9 mouse cellular contexts compared by ENCODE assay signal in genomic region chr9:119558119-119558854, GRCm38 (mm10). TPM values are rescaled to one million over a fixed set of nuclear protein-coding genes. Genes with fewer than 3 reads are reported as not detected.
A peak's percentile ranks its signal among the peaks of the same experiment; 100 is the strongest.
DNase-seq lines count a peak whose midpoint lies in the region; ATAC-seq and TF ChIP-seq lines count a peak whose summit lies in the region.
"Had no signal": no experiment of that assay in that cellular context is flagged by ENCODE, and none has a peak within 500 bp of the region (broad histone marks: within the 10 kb centered on the region; RNA-seq: fewer than 3 reads in every experiment).

No protein-coding gene starts in this region.

- H3K9ac ChIP-seq in kidney, embryonic 14.5 days (ENCODE audit: low read depth, low read length), result no peak overlapping the region
- no peak overlapping the region for H3K9ac ChIP-seq in embryonic facial prominence, embryonic 15.5 days
- no peak overlapping the region for H3K9ac ChIP-seq in liver, embryonic 13.5 days
- no peak overlapping the region for H3K9ac ChIP-seq in stomach, postnatal 0 days (ENCODE audit: low read length)

- no peak for ATAC-seq in kidney, embryonic 14.5 days (ENCODE audit: low FRiP score, low TSS enrichment)
- ATAC-seq in embryonic facial prominence, embryonic 15.5 days (ENCODE audit: insufficient number of reproducible peaks, low FRiP score, low TSS enrichment, low read depth), result peak; percentile 58; the same call in 1 of the 2 replicates
- no peak for ATAC-seq in liver, embryonic 13.5 days (ENCODE audit: low read depth)
- no peak for ATAC-seq in stomach, postnatal 0 days (ENCODE audit: low FRiP score, low TSS enrichment)

- H3K9me3 ChIP-seq in kidney, embryonic 14.5 days (ENCODE audit: control insufficient read depth, low read length), result no peaks in the 10 kb centered on the region
- H3K9me3 ChIP-seq in E14TG2a.4 (ENCODE audit: low read length), result no peaks in the 10 kb centered on the region
- no peaks in the 10 kb centered on the region for H3K9me3 ChIP-seq in embryonic facial prominence, embryonic 15.5 days (replicated peaks)
- no peaks in the 10 kb centered on the region for H3K9me3 ChIP-seq in liver, embryonic 13.5 days (replicated peaks)
- no peaks in the 10 kb centered on the region for H3K9me3 ChIP-seq in stomach, postnatal 0 days (ENCODE audit: control insufficient read depth, low read length)

- peaks cover 9% of the 10 kb centered on the region for H3K4me1 ChIP-seq in kidney, embryonic 14.5 days (ENCODE audit: control insufficient read depth, insufficient read depth, low read length)
- peaks cover 38% of the 10 kb centered on the region for H3K4me1 ChIP-seq in E14TG2a.4 (replicated peaks; ENCODE audit: low read depth, low read length)
- peaks cover 16% of the 10 kb centered on the region for H3K4me1 ChIP-seq in embryonic facial prominence, embryonic 15.5 days
- H3K4me1 ChIP-seq in liver, embryonic 13.5 days (replicated peaks), result no peaks in the 10 kb centered on the region; the same call in 1 of the 2 replicates
- H3K4me1 ChIP-seq in stomach, postnatal 0 days (replicated peaks; ENCODE audit: control insufficient read depth, insufficient read depth), result no peaks in the 10 kb centered on the region

- peak; percentile 20 to 45 for DNase-seq in kidney, adult 8-10 months
- peak; percentile 64 for DNase-seq in R1 (ENCODE audit: low read depth, low spot score)
- DNase-seq in liver, embryonic 13.5 days, result peak; percentile 2
- DNase-seq in stomach, postnatal 0 days (ENCODE audit: low spot score), result peak; percentile 73
- no peak for DNase-seq in left cerebral cortex, postnatal 36 days (ENCODE audit: low spot score in 2 of 2)

- WGBS in kidney, embryonic 14.5 days, result 28% methylated on average over 12 of the region's 12 CpGs
- WGBS in embryonic facial prominence, embryonic 15.5 days, result 20% methylated on average over 12 of the region's 12 CpGs
- WGBS in liver, embryonic 13.5 days (ENCODE audit: insufficient replicate concordance), result 16% methylated on average over 12 of the region's 12 CpGs
- WGBS in stomach, postnatal 0 days, result 22% methylated on average over 12 of the region's 12 CpGs

- H3K36me3 ChIP-seq in kidney, embryonic 14.5 days (ENCODE audit: control insufficient read depth, insufficient read depth, low read length), result no peaks in the 10 kb centered on the region
- no peaks in the 10 kb centered on the region for H3K36me3 ChIP-seq in E14TG2a.4 (ENCODE audit: insufficient read depth, low read length)
- H3K36me3 ChIP-seq in embryonic facial prominence, embryonic 15.5 days, result no peaks in the 10 kb centered on the region
- no peaks in the 10 kb centered on the region for H3K36me3 ChIP-seq in liver, embryonic 13.5 days
- H3K36me3 ChIP-seq in stomach, postnatal 0 days (ENCODE audit: control insufficient read depth, insufficient read depth, low read length), result no peaks in the 10 kb centered on the region

- no peak for TF ChIP-seq EP300 in stomach, postnatal 0 days (optimal IDR thresholded peaks at IDR 0.05)

- no peak overlapping the region for H3K27ac ChIP-seq in kidney, embryonic 14.5 days (ENCODE audit: low read depth, low read length)
- no peak overlapping the region for H3K27ac ChIP-seq in embryonic facial prominence, embryonic 15.5 days (replicated peaks)
- H3K27ac ChIP-seq in liver, embryonic 13.5 days, result no peak overlapping the region
- H3K27ac ChIP-seq in stomach, postnatal 0 days (replicated peaks), result no peak overlapping the region

- H3K27me3 ChIP-seq in kidney, embryonic 14.5 days (ENCODE audit: control insufficient read depth, insufficient read depth, low read length), result no peaks in the 10 kb centered on the region
- peaks cover 66% of the 10 kb centered on the region for H3K27me3 ChIP-seq in E14TG2a.4 (ENCODE audit: insufficient read depth, low read length)
- H3K27me3 ChIP-seq in embryonic facial prominence, embryonic 15.5 days, result peaks cover 2% of the 10 kb centered on the region; the same call in 1 of the 2 replicates
- H3K27me3 ChIP-seq in liver, embryonic 13.5 days, result no peaks in the 10 kb centered on the region
- H3K27me3 ChIP-seq in stomach, postnatal 0 days (ENCODE audit: control insufficient read depth, insufficient read depth, low read length), result no peaks in the 10 kb centered on the region

- TF ChIP-seq CTCF in E14TG2a.4 (conservative IDR thresholded peaks at IDR 0.05; ENCODE audit: low read length), result peak; percentile 84
- TF ChIP-seq CTCF in stomach, postnatal 0 days (IDR thresholded peaks at IDR 0.05; ENCODE audit: low read depth), result peak; percentile 79

- H3K4me3 ChIP-seq in kidney, embryonic 14.5 days (ENCODE audit: low read length), result no peak overlapping the region
- H3K4me3 ChIP-seq in E14TG2a.4 (replicated peaks; ENCODE audit: low read length), result peak overlapping the region; percentile 29; the same call in 1 of the 2 replicates
- H3K4me3 ChIP-seq in embryonic facial prominence, embryonic 15.5 days (replicated peaks), result no peak overlapping the region
- H3K4me3 ChIP-seq in liver, embryonic 13.5 days (replicated peaks), result no peak overlapping the region
- H3K4me3 ChIP-seq in stomach, postnatal 0 days (ENCODE audit: low read depth, low read length), result no peak overlapping the region
- H3K4me3 ChIP-seq: myocyte had no signal

- no peak overlapping the region for H3K4me2 ChIP-seq in kidney, embryonic 14.5 days (replicated peaks; ENCODE audit: low read depth, low read length)
- H3K4me2 ChIP-seq in embryonic facial prominence, embryonic 15.5 days (replicated peaks), result no peak overlapping the region
- no peak overlapping the region for H3K4me2 ChIP-seq in liver, embryonic 13.5 days
- H3K4me2 ChIP-seq in stomach, postnatal 0 days (replicated peaks; ENCODE audit: low read depth), result no peak overlapping the region

- intact Hi-C loops in left cerebral cortex, postnatal 36 days (cut with DNase I), result no loop called here

RNA-seq across cellular contexts. Expression of gene Scn5a, which starts 20.5 kb away (rescaled TPM):
- polyA plus RNA-seq in kidney, embryonic 14.5 days (2014; fragmentation: Nextera tagmentation; extraction: Ambion mirVana), result 0.03 and 0.27 TPM in 2 replicates
- polyA plus RNA-seq in embryonic facial prominence, embryonic 15.5 days (2015; fragmentation: Nextera tagmentation; extraction: Ambion mirVana), result 0.76 and 0.80 TPM in 2 replicates
- 0.03 and 0.05 TPM in 2 replicates for polyA plus RNA-seq in liver, embryonic 13.5 days (2015; fragmentation: Nextera tagmentation; extraction: Ambion mirVana)
- 0.10 and 0.18 TPM in 2 replicates for polyA plus RNA-seq in stomach, postnatal 0 days (2015; fragmentation: Nextera tagmentation; extraction: Ambion mirVana)
- total RNA-seq in left cerebral cortex, postnatal 36 days (2021), result 1 to 10 TPM; 2.8 to 5.4 TPM

Comparison
In these comparisons a context has a peak if more than half of its experiments do, and no peak if none do; other contexts are left out.
1. DNase-seq: peak in kidney, adult 8-10 months (2 of 2), R1 (single experiment), liver, embryonic 13.5 days (single experiment) and stomach, postnatal 0 days (single experiment); none in left cerebral cortex, postnatal 36 days (0 of 2).